ENCODE assay signal across 26 mouse cellular contexts in the genomic region with DNA sequence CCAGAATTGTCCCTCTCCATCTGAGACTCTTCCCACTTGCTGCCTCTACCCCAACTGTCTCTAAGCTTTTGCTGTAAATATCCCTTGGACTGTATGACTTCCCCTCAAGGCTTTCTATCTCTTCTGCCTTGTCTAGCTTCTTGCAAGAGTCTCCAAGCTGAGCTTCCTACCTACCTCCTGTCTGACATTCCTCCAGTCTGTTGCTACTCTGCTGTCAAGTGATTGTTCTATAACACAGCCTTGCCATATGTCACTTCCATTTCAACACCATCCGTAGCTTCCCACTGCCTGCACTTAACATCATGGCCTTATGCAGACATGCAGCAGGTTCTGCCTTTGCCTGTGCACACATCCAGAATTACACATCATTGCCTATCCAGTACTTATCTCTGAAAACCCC.
DNase-seq lines count a peak whose midpoint lies in the region; TF ChIP-seq lines count a peak whose summit lies in the region.
"Had no signal": no experiment of that assay in that cellular context is flagged by ENCODE, and none has a peak within 500 bp of the region (broad histone marks: within the 10 kb centered on the region; RNA-seq: fewer than 3 reads in every experiment).

No protein-coding gene starts in this region.

- peak; percentile 45 for DNase-seq in cerebellum, adult 9-10 months
- no peak for DNase-seq in cerebellum, adult 11 months
- no peak for DNase-seq in left cerebral cortex, adult 2 months (ENCODE audit: extremely low spot score in 1 of 2, low spot score in 2 of 2)
- no peak for DNase-seq in left cerebral cortex, postnatal 10 days (ENCODE audit: extremely low spot score in 1 of 2, low spot score in 2 of 2)
- peak; percentile 88 for DNase-seq in brain, adult 2 months (ENCODE audit: low read depth, low spot score)
- peak; percentile 42 to 77 for DNase-seq in layer of hippocampus, adult 8-10 months (ENCODE audit: low spot score in 2 of 2)
- no peak for DNase-seq in kidney, postnatal 25 days
- DNase-seq in thymus, postnatal 14 days: no peak
- DNase-seq: adrenal gland, postnatal 36 days; cerebellum, postnatal 14 days; gastrocnemius, postnatal 25 days; heart, adult 18-20 months; heart, postnatal 14 days; kidney, adult 9 months; kidney, postnatal 14 days; lung, postnatal 36 days; thymus, adult 18-20 months had no signal

- intact Hi-C loops in left cerebral cortex, adult 2 months (cut with DNase I): loop anchor here (2.0 to 5.0 kb wide), 2 partner anchors 58 to 250 kb away; no protein-coding TSS in a partner anchor
- intact Hi-C loops in left cerebral cortex, postnatal 10 days (cut with DNase I): no loop called here

- TF ChIP-seq CTCF in left cerebral cortex, adult 2 months (IDR thresholded peaks at IDR 0.05): no peak

- H3K4me3 ChIP-seq in left cerebral cortex, adult 2 months: no peak overlapping the region
- H3K4me3 ChIP-seq: embryonic facial prominence, embryonic 12.5 days; heart, embryonic 12.5 days; lung, embryonic 15.5 days; megakaryocyte, embryonic 14.5 days; midbrain, embryonic 15.5 days; neural tube, embryonic 12.5 days; stomach, embryonic 15.5 days had no signal

- peak overlapping the region; percentile 40; the same call in 1 of the 2 replicates for H3K27ac ChIP-seq in left cerebral cortex, adult 2 months
- H3K27ac ChIP-seq: embryonic facial prominence, embryonic 12.5 days; hindbrain, postnatal 0 days; liver, embryonic 14.5 days; lung, embryonic 15.5 days; midbrain, embryonic 15.5 days; neural tube, embryonic 12.5 days; stomach, embryonic 15.5 days had no signal

Comparison
In these comparisons a context has a peak if more than half of its experiments do, and no peak if none do; other contexts are left out.
1. DNase-seq: peak in cerebellum, adult 9-10 months (single experiment), brain, adult 2 months (single experiment) and layer of hippocampus, adult 8-10 months (2 of 2); none in cerebellum, adult 11 months (single experiment), left cerebral cortex, adult 2 months (0 of 2), left cerebral cortex, postnatal 10 days (0 of 2), kidney, postnatal 25 days (0 of 2) and thymus, postnatal 14 days (single experiment).